Mouse (Mus musculus) thymus, adult 2 months (tissue): ENCODE results near the gene Cxcl10.

Source experiments
- CTCF ChIP-seq: fragments of 200-500 bp; IDR thresholded peaks from 2 replicates; pipeline ENCODE4 v1.5.1; 2012; ENCODE audit warnings: mild to moderate bottlenecking, control low read depth, low read length, moderate library complexity, borderline replicate concordance; ENCODE audit not compliant: control insufficient read depth, poor library complexity, insufficient read depth; ENCODE audit errors: extremely low read depth
- POLR2A ChIP-seq: fragments of 200-500 bp; IDR thresholded peaks from 2 replicates; pipeline ENCODE4 v1.6.1; 2012; ENCODE audit warnings: mild to moderate bottlenecking, low read length, control low read depth, moderate library complexity; ENCODE audit not compliant: control insufficient read depth, poor library complexity, insufficient read depth; ENCODE audit errors: extremely low read depth

- TF ChIP-seq POLR2A = no peak
- TF ChIP-seq CTCF = no peak
Observed at GRCm38 (mm10) chr5:92358767-92359455, 10.2 kb upstream of the Cxcl10 start.
